Mouse (Mus musculus) limb, embryonic 15.5 days (tissue): ENCODE data around the gene Kntc1. TPM values are rescaled to one million over a fixed set of nuclear protein-coding genes. Genes with fewer than 3 reads are reported as not detected.
"Not testable (repeated sequence)": the region's sequence is repeated elsewhere in the genome, so short reads cannot be mapped to it uniquely, and the experiment has no call there.

ENCODE experiments used
- ATAC-seq: fragments of 200-750 bp; cut with Nextera tagmentation; 2 replicates; pipeline ENCODE4 v1.8.0; 2017; ENCODE audit warnings: low read depth, moderate TSS enrichment; ENCODE audit not compliant: insufficient number of reproducible peaks, low FRiP score, low TSS enrichment
- H3K27ac ChIP-seq: fragments of 300-500 bp; sonication (generic); 2 replicates; pipeline ENCODE4 v1.5.1; 2015; ENCODE audit warnings: moderate library complexity, mild to moderate bottlenecking, inconsistent platforms
- H3K27me3 ChIP-seq: fragments of 300-500 bp; sonication (generic); 2 replicates; pipeline ENCODE4 v1.6.1; 2015; ENCODE audit warnings: inconsistent platforms
- H3K36me3 ChIP-seq: fragments of 300-500 bp; sonication (generic); 2 replicates; pipeline ENCODE4 v1.6.1; 2015; ENCODE audit warnings: inconsistent platforms
- H3K4me1 ChIP-seq: fragments of 300-500 bp; sonication (generic); 2 replicates; pipeline ENCODE4 v1.6.1; 2015; ENCODE audit warnings: inconsistent platforms
- H3K4me2 ChIP-seq: fragments of 300-500 bp; sonication (generic); 2 replicates; pipeline ENCODE4 v1.6.1; 2015; ENCODE audit warnings: mild to moderate bottlenecking, inconsistent platforms
- H3K4me3 ChIP-seq: fragments of 300-500 bp; sonication (generic); 2 replicates; pipeline ENCODE4 v1.5.1; 2015; ENCODE audit warnings: mild to moderate bottlenecking, inconsistent platforms
- H3K9ac ChIP-seq: fragments of 300-500 bp; sonication (generic); 2 replicates; pipeline ENCODE4 v1.6.1; 2015; ENCODE audit warnings: inconsistent platforms
- H3K9me3 ChIP-seq: fragments of 300-500 bp; sonication (generic); 2 replicates; pipeline ENCODE4 v1.6.1; 2016; ENCODE audit warnings: inconsistent platforms
- WGBS: fragments of 180-500 bp; shearing (Covaris S2); methylation state at CpG from one replicate; pipeline ENCODE4 v1.1.7; 2015; 5-methylcytosine and 5-hydroxymethylcytosine counted together
- polyA plus RNA-seq: library from polyadenylated mRNA; unstranded; fragments of >200 nt; fragmentation: Nextera tagmentation; extraction: Ambion mirVana; gene quantifications from 2 replicates; pipeline ENCODE4 v1.2.1, GENCODE M21; 2015

Gene Kntc1
- polyA plus RNA-seq, 1 experiment from 2014 or later: 20.1 TPM

GRCm38 (mm10) chr5:123747604-123748003 is 1.9 kb upstream of the Kntc1 start:
- Histone ChIP-seq H3K9me3 (no peaks in the 10 kb centered on the region), H3K27me3 (no peaks in the 10 kb centered on the region), H3K4me1 (peaks cover 29% of the 10 kb centered on the region), H3K9ac (no peak overlapping the region), H3K27ac (no peak overlapping the region), H3K4me3 (peak overlapping the region; percentile 68), H3K36me3 (peaks cover 21% of the 10 kb centered on the region), H3K4me2 (peak overlapping the region; percentile 49)
- 23% methylated on average over 7 of the region's 7 CpGs for WGBS
- ATAC-seq: no peak

GRCm38 (mm10) chr5:123748339-123749064 is 1.0 kb upstream of the Kntc1 start:
- peak overlapping the region; percentile 68 for H3K4me3 ChIP-seq
- peaks cover 29% of the 10 kb centered on the region for H3K4me1 ChIP-seq
- WGBS: under 1% methylated on average over 18 of the region's 18 CpGs
- peak overlapping the region; percentile 49 for H3K4me2 ChIP-seq
- peak overlapping the region; percentile 76 for H3K9ac ChIP-seq
- H3K36me3 ChIP-seq: peaks cover 17% of the 10 kb centered on the region
- no peak for ATAC-seq
- no peaks in the 10 kb centered on the region for H3K9me3 ChIP-seq
- no peaks in the 10 kb centered on the region for H3K27me3 ChIP-seq
- H3K27ac ChIP-seq: peak overlapping the region; percentile 99

GRCm38 (mm10) chr5:123765506-123765905 is 16.0 kb downstream of the Kntc1 start:
- Histone ChIP-seq H3K4me2 (no peak overlapping the region), H3K36me3 (peaks cover 55% of the 10 kb centered on the region), H3K27me3 (no peaks in the 10 kb centered on the region), H3K9me3 (no peaks in the 10 kb centered on the region), H3K4me3 (no peak overlapping the region), H3K9ac (no peak overlapping the region), H3K27ac (no peak overlapping the region), H3K4me1 (no peaks in the 10 kb centered on the region)
- ATAC-seq: no peak
- WGBS: 92% methylated on average over 11 of the region's 11 CpGs

GRCm38 (mm10) chr5:123766455-123766854 is 16.9 kb downstream of the Kntc1 start:
- not testable (repeated sequence) for H3K4me1 ChIP-seq, H3K9ac ChIP-seq, H3K27ac ChIP-seq, H3K4me3 ChIP-seq, H3K9me3 ChIP-seq, H3K27me3 ChIP-seq, ATAC-seq, H3K4me2 ChIP-seq
- H3K36me3 ChIP-seq: peaks cover 60% of the 10 kb centered on the region
- WGBS: 82% methylated on average over 11 of the region's 11 CpGs

GRCm38 (mm10) chr5:123773441-123773840 is 23.9 kb downstream of the Kntc1 start:
- Histone ChIP-seq H3K27ac (no peak overlapping the region), H3K4me2 (no peak overlapping the region), H3K9me3 (no peaks in the 10 kb centered on the region), H3K9ac (no peak overlapping the region), H3K27me3 (no peaks in the 10 kb centered on the region), H3K36me3 (peaks cover 64% of the 10 kb centered on the region), H3K4me1 (no peaks in the 10 kb centered on the region), H3K4me3 (no peak overlapping the region)
- ATAC-seq: no peak
- WGBS: 94% methylated on average over 9 of the region's 9 CpGs

GRCm38 (mm10) chr5:123780716-123781115 is 31.2 kb downstream of the Kntc1 start:
- Histone ChIP-seq H3K27ac (no peak overlapping the region), H3K27me3 (no peaks in the 10 kb centered on the region), H3K9me3 (no peaks in the 10 kb centered on the region), H3K9ac (no peak overlapping the region), H3K4me1 (no peaks in the 10 kb centered on the region), H3K4me2 (no peak overlapping the region), H3K36me3 (peaks cover 76% of the 10 kb centered on the region), H3K4me3 (no peak overlapping the region)
- no peak for ATAC-seq
- 90% methylated on average over 8 of the region's 8 CpGs for WGBS

- Histone ChIP-seq H3K4me1 (no peaks in the 10 kb centered on the region), H3K27me3 (no peaks in the 10 kb centered on the region), H3K4me2 (no peak overlapping the region), H3K9ac (no peak overlapping the region), H3K4me3 (no peak overlapping the region), H3K36me3 (peaks cover 77% of the 10 kb centered on the region), H3K27ac (no peak overlapping the region), H3K9me3 (no peaks in the 10 kb centered on the region)
- no peak for ATAC-seq
- 90% methylated on average over 4 of the region's 4 CpGs for WGBS
Observed at GRCm38 (mm10) chr5:123781864-123782263, 32.3 kb downstream of the Kntc1 start.

GRCm38 (mm10) chr5:123788976-123789375 is 39.5 kb downstream of the Kntc1 start:
- Histone ChIP-seq H3K4me3 (no peak overlapping the region), H3K27ac (no peak overlapping the region), H3K36me3 (peaks cover 78% of the 10 kb centered on the region), H3K9ac (no peak overlapping the region), H3K4me1 (no peaks in the 10 kb centered on the region), H3K4me2 (no peak overlapping the region), H3K27me3 (no peaks in the 10 kb centered on the region), H3K9me3 (no peaks in the 10 kb centered on the region)
- WGBS: 93% methylated on average over 7 of the region's 7 CpGs
- ATAC-seq: no peak

GRCm38 (mm10) chr5:123793081-123793480 is 43.6 kb downstream of the Kntc1 start:
- no peak overlapping the region for H3K9ac ChIP-seq
- H3K4me1 ChIP-seq: no peaks in the 10 kb centered on the region
- no peak overlapping the region for H3K27ac ChIP-seq
- no peaks in the 10 kb centered on the region for H3K27me3 ChIP-seq
- no peak overlapping the region for H3K4me2 ChIP-seq
- H3K9me3 ChIP-seq: no peaks in the 10 kb centered on the region
- ATAC-seq: no peak
- H3K36me3 ChIP-seq: peaks cover 78% of the 10 kb centered on the region
- H3K4me3 ChIP-seq: no peak overlapping the region
- WGBS: 86% methylated on average over 2 of the region's 2 CpGs

GRCm38 (mm10) chr5:123806334-123806733 is 56.8 kb downstream of the Kntc1 start:
- no peak overlapping the region for H3K4me2 ChIP-seq
- 93% methylated on average over 11 of the region's 11 CpGs for WGBS
- H3K4me1 ChIP-seq: no peaks in the 10 kb centered on the region
- H3K9me3 ChIP-seq: no peaks in the 10 kb centered on the region
- H3K4me3 ChIP-seq: no peak overlapping the region
- ATAC-seq: no peak
- no peak overlapping the region for H3K27ac ChIP-seq
- H3K9ac ChIP-seq: no peak overlapping the region
- H3K36me3 ChIP-seq: peaks cover 66% of the 10 kb centered on the region
- no peaks in the 10 kb centered on the region for H3K27me3 ChIP-seq

- ATAC-seq: no peak
- Histone ChIP-seq H3K4me3 (no peak overlapping the region), H3K9me3 (no peaks in the 10 kb centered on the region), H3K9ac (no peak overlapping the region), H3K27ac (no peak overlapping the region), H3K4me1 (no peaks in the 10 kb centered on the region), H3K27me3 (no peaks in the 10 kb centered on the region), H3K4me2 (no peak overlapping the region), H3K36me3 (peaks cover 54% of the 10 kb centered on the region)
- 84% methylated on average over 5 of the region's 5 CpGs for WGBS
Observed at GRCm38 (mm10) chr5:123808541-123808940, 59.0 kb downstream of the Kntc1 start.

- H3K9me3 ChIP-seq: no peaks in the 10 kb centered on the region
- H3K4me1 ChIP-seq: no peaks in the 10 kb centered on the region
- no peak overlapping the region for H3K27ac ChIP-seq
- H3K4me2 ChIP-seq: no peak overlapping the region
- no peak overlapping the region for H3K9ac ChIP-seq
- H3K36me3 ChIP-seq: peaks cover 49% of the 10 kb centered on the region
- no peak overlapping the region for H3K4me3 ChIP-seq
- WGBS: 91% methylated on average over 13 of the region's 13 CpGs
- ATAC-seq: no peak
- H3K27me3 ChIP-seq: no peaks in the 10 kb centered on the region
Observed at GRCm38 (mm10) chr5:123809156-123809555, 59.6 kb downstream of the Kntc1 start.

GRCm38 (mm10) chr5:123816891-123817290 is 67.4 kb downstream of the Kntc1 start:
- Histone ChIP-seq H3K9me3 (no peaks in the 10 kb centered on the region), H3K4me3 (no peak overlapping the region), H3K27ac (no peak overlapping the region), H3K4me2 (no peak overlapping the region), H3K9ac (no peak overlapping the region), H3K4me1 (no peaks in the 10 kb centered on the region), H3K27me3 (no peaks in the 10 kb centered on the region), H3K36me3 (peaks cover 35% of the 10 kb centered on the region)
- ATAC-seq: no peak
- WGBS: 87% methylated on average over 7 of the region's 7 CpGs
